Mouse (Mus musculus) G1E (cell line): ENCODE measurements around the gene Rmdn3.

ENCODE experiments used
- CTCF ChIP-seq: IDR thresholded peaks from 2 replicates; pipeline ENCODE4 v1.5.1; 2012; ENCODE audit warnings: low read depth, low read length, inconsistent platforms, mixed read lengths
- GATA1 ChIP-seq: IDR thresholded peaks from 2 replicates; pipeline ENCODE4 v1.6.1; 2012; ENCODE audit warnings: borderline replicate concordance, low read length, inconsistent platforms, mixed read lengths
- POLR2AphosphoS5 ChIP-seq: IDR thresholded peaks from 2 replicates; pipeline ENCODE4 v1.6.1; 2012; ENCODE audit warnings: low read depth, low read length, inconsistent platforms; ENCODE audit not compliant: insufficient replicate concordance
- TAL1 ChIP-seq: conservative IDR thresholded peaks from 2 replicates; pipeline ENCODE4 v1.6.1; 2012; ENCODE audit warnings: low read depth, low read length, inconsistent platforms, mixed read lengths

GRCm38 (mm10) chr2:119176761-119177160 lies 19.9 kb upstream of the Rmdn3 start:
- TF ChIP-seq CTCF (no peak), GATA1 (no peak), TAL1 (no peak), POLR2AphosphoS5 (no peak)
